Mouse (Mus musculus) kidney, adult 8-10 months (tissue): Measurements from ENCODE around the gene Auts2.
A peak's percentile ranks its signal among the peaks of the same experiment; 100 is the strongest.

Source experiments
- DNase-seq, 2 experiments: peaks; one replicate each; pipeline ENCODE4 v3.0.0; 2022

Auts2 gene

GRCm38 (mm10) chr5:131775672-131776071 is 767.5 kb downstream of the Auts2 start:
- DNase-seq: no peak

DNA sequence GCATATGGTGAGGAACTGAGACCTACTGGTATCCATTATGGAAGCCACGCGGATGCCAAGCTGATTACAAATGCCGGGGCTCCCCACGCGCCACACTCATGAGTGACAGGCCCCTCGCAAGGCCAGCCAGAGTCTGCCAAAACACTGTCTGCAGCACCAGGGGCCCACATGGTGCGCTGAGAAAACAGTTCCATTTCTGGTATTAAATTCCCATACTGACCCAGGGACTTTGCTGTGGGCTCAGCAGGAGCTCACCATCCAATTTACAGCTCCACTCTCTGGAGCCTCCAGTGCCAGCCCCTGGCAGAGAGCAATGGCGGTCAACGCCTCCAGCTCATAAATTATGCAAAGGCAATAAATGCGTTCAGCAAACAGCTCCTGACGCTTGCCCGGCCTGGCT is 767.9 kb downstream of the Auts2 start:
- DNase-seq: no peak

DNA sequence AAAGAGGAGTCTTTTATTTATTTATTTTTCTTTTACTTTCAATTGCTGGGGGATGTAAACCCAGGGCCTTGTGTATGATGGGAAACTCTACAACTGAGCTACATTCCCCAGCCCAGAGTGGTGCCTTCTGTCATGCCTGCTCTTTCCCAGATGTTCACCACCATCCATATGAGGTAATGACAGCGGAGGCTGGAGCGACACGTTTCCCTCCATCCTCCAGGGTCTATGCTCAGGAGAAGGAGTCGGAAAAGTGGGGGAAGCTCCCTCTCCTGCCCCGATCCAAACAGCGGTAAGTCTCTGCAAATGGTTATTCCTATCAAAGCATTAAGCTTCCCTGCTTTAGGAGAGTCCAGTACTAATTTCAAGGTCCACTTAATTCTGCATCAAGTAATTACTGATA is 768.4 kb downstream of the Auts2 start:
- DNase-seq: no peak

DNA sequence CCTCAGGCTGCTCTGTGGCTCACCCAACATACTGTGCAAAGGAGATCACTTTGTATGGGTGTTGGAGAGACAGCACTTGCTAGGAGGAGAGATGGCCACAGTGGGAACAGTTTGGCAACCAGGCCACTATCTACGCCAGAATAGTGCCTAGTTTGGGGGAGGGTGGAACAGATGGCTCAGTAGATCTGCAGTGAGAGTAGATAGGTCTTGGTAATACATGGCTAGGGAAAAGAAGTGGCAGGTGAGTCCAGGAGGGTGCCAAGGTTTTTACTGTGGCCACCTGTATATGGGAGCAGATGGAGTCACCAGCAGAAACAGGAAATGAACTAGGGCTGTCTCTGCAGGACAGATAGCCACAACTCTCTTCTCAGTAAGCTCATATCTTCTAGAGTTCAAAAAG is 770.5 kb downstream of the Auts2 start:
- DNase-seq: no peak

DNA sequence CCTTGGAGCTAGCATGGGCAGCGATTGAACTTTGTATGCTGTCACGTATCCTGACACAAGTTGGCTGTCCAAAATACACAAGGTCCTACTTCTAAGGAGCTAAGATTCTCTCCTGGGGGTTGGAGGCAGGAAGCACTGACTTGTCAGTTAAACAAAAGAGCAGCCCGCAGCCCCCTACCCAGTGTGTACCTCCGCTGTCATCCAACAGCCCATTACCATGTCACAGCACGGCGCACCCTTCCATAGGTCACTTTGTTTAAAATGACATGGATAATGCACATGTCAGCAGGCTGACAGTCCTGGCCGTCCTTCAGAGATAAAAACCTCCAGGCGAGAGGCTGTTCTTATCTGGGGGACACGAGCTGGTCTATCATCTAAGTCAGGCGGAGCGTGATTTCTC is 773.9 kb downstream of the Auts2 start:
- no peak for DNase-seq

GRCm38 (mm10) chr5:131767699-131768264 is 775.4 kb downstream of the Auts2 start:
- DNase-seq: no peak

DNA sequence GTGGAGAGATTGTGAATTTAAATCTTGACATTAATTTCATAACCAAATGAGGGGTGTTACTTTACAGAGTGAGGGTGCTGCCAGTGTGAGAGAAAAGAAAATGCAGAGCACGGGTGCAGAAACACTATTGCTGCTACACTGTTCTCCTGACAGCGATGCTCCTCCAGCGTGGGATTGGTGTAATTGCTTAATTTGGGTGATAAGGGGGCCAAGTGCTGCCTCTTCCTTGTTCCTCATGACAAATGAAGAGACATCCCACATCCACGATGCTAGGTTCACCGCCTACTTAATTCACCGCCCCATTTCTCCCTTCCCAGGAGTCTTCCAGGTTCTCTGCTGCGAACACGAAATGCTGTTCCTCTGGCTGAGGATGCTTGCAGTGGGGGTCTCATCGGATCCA is 776.0 kb downstream of the Auts2 start:
- DNase-seq: no peak

DNA sequence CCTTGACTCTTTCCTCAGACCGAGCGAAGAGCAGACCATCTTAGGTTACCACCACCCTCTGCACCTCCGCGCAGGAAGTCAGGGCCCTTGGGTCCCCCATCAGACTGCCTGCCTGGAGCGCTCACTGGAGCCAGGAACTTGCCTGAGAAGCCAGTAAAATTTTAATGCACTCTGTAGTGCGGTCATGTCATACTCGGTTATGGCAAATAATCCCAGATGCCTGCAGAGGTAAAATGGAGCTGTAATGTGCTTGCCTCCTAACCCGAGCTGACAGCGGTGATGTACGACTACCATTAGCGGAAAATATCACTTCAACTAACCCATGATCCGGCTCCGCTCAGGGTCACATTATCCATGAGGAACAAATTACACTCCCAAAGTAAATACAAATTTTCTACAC is 783.7 kb downstream of the Auts2 start:
- DNase-seq: no peak

GRCm38 (mm10) chr5:131750330-131750729 is 792.8 kb downstream of the Auts2 start:
- DNase-seq: no peak

DNA sequence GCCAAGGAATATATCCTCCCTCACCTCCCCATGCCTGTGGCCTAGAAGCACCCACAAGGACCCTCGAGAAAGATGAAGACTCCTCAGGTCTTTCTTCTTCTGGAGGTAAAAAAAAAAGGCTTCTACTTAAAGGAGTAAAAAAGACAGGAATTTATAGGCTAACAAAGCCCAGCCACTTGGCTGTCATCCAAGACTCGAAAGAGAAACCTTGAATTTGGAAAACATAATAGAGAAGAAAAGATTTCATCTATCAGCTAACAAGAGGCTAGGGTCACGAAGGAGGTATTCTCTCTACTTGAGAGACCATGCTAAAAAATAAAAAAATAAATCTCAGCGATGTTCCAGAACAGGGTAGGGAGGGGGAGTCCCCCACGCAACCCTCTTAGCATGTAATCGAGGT is 793.9 kb downstream of the Auts2 start:
- no peak for DNase-seq

GRCm38 (mm10) chr5:131743069-131743468 is 800.1 kb downstream of the Auts2 start:
- DNase-seq: no peak

GRCm38 (mm10) chr5:131737476-131737875 is 805.7 kb downstream of the Auts2 start:
- no peak for DNase-seq

DNA sequence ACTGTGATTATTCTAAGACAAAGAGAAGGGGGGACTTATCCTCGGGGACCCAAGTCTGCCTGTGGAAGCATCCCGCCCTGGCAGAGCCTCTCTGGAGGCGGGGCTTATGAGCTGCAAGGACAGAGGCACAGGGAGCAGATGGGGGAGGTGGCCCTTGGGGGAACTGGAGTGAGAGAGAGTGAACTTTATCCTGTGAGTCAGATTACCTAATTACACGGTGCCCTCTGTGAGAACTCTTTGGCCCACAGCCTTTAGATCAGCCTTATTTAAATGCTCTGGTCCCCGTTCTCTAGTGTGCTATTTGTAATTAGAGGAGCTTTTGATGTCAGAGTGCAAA is 809.9 kb downstream of the Auts2 start:
- peak; percentile 70 to 83 for DNase-seq

- DNase-seq: no peak
Observed at GRCm38 (mm10) chr5:131732631-131733323, 810.4 kb downstream of the Auts2 start.

DNA sequence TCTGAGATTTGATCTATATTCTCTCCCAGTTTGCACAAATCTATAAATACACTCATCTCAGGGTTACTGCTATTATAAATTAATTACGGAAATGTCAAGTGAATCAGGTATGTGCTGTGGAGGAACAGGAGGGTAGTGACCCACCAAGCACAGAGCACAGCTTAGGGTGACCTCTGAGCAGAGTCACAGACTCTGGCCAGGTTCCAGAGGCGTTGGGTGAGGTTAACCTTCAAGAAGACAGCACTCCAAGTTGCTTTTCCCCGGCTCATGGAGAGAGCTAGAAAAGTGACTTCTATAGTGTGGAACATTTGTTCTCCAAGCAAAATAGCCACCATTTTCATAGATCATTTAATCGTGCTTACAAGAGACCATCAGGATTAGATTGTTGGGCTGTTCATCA is 813.7 kb downstream of the Auts2 start:
- DNase-seq: peak; percentile 6 to 33

DNA sequence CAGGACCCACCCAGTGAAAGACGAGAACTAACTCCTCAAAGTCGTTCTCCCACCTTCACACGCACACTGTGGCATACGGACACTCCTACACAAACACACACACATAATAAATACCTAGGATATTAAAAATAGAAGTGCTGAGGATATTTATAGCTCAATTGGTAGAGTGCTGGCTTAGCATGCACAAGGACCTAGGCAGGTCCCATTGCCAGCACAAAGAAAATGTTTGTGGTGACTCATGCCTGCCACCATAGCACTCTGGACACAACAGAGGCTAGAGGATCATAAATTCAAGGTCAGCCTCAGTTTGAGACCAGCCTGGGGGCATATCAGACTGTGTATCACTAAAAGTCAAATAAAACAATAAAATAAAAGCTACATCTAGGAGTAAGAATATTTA is 815.2 kb downstream of the Auts2 start:
- DNase-seq: no peak

DNA sequence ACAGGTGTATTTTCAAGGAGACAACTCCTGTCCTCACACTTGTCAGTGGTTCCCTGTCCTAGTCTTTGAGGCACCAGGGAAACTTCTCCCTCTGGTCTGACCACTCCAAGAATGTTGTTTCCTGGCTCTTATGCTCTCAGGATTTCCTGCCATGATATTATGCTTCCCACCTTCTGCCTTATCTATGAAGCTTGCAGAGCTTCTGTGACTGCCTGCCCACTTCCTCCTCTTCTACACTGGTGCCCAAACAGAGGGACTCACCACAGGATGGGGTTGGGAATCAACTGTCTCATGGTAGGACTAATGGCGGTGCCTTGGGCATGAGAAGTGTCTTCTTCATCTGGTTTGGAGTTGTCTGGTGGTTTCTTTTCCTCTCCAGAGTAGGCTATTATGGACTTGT is 818.6 kb downstream of the Auts2 start:
- no peak for DNase-seq

- DNase-seq: no peak
Observed at GRCm38 (mm10) chr5:131722791-131723190, 820.4 kb downstream of the Auts2 start.

- DNase-seq: no peak
Observed at GRCm38 (mm10) chr5:131722361-131722760, 820.8 kb downstream of the Auts2 start.

- no peak for DNase-seq
Observed at GRCm38 (mm10) chr5:131718013-131718412, 825.1 kb downstream of the Auts2 start.

DNA sequence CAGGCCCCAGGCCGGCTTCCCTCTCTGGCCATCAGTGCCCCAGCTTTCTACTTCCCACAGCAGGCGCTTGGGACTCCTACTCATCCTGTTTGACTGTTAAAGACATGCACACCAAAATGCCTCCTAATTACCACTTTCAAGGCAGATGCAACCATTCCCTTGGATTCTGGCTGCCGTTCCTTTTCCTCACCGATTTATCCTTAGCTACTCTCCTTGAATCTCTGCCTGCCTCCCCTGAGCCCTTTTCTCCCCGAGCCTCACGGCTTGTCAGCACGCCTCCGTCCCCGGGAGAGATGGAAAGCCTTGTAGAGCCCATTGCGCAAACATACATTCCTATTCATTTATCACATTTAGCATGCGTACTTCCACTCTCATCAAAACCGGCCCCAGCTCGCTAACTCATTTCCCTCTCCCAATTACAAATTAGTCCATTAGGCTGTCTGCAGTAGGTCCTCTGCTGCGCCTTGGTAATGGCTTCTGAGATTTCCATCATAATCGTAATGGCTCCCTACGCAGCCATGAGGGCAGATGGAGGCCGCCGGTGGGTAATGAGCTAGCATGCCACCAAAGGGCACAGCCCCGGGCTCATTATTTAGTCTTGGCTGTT is 825.7 kb downstream of the Auts2 start:
- no peak for DNase-seq

DNA sequence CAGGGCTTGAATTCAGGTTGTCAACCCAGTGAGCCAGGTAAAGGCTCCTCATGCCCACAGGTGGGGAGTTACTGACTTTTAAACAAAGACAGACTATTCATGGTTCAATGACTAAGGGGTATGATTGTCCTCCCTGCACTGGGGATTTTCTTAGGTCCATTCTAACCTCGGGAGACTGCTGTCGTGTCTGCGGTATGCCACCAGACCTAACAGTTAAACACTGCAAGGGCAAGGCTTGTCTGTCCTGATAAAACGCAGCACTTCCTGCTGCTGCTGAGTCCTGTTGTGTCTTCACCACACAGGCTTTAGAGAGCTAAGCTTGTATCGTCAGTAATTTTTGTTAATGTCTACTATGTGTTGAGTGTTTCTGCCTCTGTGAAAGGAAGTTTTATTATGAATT is 828.2 kb downstream of the Auts2 start:
- DNase-seq: no peak

DNA sequence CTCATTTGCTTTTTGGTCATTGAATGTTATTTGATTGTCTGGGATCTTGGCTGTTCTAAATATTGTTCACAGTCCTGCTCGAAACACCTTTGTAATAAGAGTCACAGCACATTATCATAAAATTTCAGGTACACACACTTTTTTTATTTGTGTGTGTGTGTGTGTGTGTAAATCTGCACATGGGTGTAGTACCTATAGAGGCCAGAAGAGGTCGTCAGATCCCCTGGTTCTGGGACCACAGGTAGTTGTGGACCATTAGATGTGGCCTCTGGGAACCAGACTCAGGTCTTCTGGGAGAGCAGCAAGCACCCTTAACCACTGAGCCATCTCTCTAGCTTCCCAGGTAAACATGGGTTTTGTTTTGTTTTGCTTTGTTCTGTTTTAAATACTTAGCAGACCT is 830.7 kb downstream of the Auts2 start:
- no peak for DNase-seq

DNA sequence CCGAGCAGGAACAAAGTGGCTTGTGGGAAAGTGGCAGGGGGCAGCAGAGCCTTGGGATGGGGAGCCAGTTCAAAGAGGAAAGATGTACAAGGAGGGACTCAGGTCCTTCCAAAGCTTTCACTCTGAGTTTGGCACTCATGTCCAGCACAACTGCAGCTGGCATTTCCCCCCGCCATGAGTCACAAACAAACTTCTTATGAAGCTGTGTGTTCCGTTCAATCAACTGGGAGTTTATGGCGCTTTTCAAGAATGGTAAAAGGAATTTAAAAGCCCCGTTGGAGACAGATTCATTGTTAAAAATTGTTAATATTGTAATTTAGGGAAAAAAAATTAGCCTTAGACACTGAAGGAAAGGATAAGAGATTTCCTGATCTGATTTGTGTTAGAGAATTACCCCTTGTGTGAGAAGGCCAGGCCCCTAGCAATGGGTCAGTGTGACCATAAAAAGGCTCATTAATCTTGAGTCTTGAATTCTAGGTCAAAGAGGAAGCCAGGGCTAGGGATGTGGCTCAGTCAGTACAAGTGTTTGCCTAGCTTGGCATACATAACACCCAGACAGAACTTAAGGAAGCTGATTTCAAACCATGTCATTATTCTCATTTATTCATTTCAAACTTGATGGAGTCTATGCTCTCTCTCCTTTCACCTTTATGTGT is 831.5 kb downstream of the Auts2 start:
- no peak for DNase-seq
